Mouse (Mus musculus) liver, adult 2 months (tissue): ENCODE results near the gene Gm3404.
"Not testable (repeated sequence)": the region's sequence is repeated elsewhere in the genome, so short reads cannot be mapped to it uniquely, and the experiment has no call there.

Source experiments
- CTCF ChIP-seq: fragments of 200-500 bp; IDR thresholded peaks from 2 replicates; pipeline ENCODE4 v1.5.1; 2011; ENCODE audit warnings: low read depth, low read length, control low read depth
- POLR2A ChIP-seq: fragments of 200-500 bp; IDR thresholded peaks from 2 replicates; pipeline ENCODE4 v1.6.1; 2011; ENCODE audit warnings: low read length, control low read depth; ENCODE audit not compliant: insufficient read depth; ENCODE audit errors: extremely low read depth

DNA sequence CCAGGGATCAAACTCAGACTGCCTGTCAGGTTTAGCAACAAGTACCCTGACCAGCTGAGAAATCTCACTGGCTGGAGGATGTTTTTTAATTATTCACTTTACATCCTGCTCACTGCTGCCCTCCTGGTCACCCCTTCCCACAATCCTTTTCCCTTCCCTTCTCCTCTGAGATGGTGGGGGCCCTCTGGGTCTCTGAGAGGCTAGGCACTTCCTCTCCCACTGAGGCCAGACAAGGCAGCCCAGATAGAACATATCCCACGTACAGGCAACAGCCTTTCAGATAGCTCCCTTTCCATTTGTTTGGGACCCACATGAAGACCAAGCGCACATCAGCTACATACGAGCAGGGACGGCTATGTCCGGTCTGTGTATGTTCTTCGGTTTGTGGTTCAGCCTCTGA is 44.6 kb downstream of the Gm3404 start:
- not testable (repeated sequence) for TF ChIP-seq CTCF, POLR2A
